Mouse (Mus musculus): ENCODE measurements around the gene Ezh1. TPM values are rescaled to one million over a fixed set of nuclear protein-coding genes. Genes with fewer than 3 reads are reported as not detected.

The Ezh1 gene
- total RNA-seq, 4 experiments from 2014 or later: 28.6 to 37.3 (median 31.7) TPM

DNA sequence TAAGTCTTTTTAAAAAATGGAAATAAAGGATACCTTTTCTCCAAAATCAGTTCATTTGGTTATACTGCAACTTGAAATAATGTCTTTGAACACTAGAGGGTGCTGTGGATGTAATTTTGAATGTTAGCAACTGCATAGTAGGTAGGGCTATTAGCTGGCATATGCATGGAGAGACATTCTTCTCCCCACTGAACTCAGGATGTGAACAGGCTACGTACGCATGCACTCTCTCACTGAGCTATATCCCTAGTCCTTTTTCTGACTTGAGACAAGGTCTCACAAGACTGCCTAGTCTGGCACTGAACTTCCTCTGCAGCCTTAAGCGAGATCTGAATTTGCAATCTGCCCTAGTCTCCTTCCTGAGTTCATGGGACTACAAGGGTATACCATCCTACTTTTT lies 14.3 kb downstream of the Ezh1 start:
- peak; percentile 88 for DNase-seq (ENCODE audit: low spot score)

DNA sequence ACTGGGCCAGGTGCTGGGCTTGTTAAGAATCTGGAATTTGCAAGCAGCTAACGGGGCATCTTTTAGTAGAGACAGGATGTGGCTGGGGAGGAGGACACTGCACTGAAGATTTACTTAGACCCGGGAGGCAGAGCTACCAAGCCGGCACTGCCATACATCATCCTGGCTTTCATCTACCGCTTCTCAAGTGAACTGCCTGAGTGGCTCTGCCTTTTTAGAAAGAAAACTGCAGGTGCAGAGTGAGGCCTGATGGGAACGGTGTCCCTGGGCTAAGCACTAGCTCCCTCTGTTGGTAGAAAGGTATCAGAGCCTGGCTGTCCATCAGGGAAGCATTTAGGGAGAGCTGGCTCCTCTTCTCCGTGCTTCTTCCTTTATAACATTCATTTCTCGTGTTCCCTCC lies 25.3 kb downstream of the Ezh1 start:
- DNase-seq (ENCODE audit: low spot score): no peak

DNA sequence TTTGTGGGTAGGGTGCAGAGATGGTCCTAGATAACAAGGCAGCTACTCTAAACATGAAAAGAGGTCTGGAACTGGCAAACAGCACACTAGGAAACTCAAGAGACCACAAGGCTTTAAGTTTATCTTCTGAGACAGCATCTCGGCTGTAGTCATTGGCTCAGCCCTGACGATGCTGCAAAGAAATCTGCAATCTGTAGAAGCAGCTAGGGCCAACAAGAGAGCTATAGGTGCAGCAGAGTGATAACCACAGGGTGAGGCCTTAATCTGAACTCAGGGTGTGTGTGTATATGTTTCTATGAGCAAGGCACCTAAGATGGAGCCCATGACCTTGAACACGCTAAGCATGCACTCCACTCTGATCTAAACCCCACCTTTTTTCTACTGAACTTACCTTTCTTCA lies 26.7 kb downstream of the Ezh1 start:
- no peak for DNase-seq (ENCODE audit: low spot score)

DNA sequence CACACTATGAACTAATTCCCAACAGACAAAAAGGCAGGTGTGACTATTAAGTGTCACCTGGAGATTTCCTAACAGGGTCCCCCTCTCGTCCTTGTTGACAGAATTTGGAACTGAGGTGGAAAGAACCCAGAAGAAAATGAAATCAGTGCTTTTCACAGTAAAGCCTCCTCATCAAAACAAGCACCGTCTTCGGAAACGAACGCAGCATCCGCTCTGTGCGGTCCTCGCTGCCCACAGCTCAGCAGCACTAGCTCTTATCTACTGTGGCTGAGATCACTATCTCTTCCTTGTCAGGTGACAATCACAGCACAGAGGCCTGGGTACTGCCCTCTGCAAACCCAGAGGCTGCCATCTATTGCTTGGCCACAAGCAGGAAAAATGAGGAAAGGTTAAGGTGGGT lies 30.1 kb downstream of the Ezh1 start:
- DNase-seq (ENCODE audit: low spot score): no peak

DNA sequence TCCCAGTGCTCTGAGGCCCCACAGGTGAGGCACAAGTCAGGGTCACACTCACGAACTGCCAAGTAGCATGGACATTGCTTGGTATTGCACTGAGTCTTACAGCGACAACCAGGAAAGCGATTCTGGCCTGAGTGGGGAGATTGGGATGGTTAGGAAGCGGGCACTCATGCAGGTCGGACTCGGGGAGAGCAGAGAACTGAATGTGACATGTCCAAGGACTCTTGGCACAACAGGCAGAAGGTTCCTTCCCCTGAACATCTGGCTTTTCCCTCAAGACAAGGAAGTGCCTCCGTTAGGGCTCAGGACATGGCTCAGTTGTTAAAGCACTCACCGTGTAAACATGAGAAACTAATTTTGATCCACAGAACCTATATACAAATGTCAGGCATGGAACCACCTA lies 30.7 kb downstream of the Ezh1 start:
- no peak for DNase-seq (ENCODE audit: low spot score)

DNA sequence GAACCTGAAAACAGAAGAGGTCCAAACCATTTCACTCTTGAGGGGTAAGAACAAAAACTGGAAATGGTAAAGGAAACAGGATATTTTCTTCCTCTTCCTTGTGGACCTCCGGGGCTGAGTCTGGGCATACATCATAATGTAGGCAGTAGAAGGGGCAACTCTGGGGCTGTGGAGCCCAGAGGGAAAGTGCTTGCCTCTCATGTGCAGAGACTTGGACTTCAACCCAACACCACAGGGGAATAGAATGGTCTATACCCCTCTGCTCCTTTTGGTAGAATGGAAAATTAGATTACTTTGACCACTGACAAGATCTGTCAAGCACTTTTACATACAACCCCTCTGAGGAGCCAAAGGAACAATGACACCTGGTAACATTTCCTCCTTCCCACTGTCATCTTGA lies 31.2 kb downstream of the Ezh1 start:
- DNase-seq (ENCODE audit: low spot score): no peak

DNA sequence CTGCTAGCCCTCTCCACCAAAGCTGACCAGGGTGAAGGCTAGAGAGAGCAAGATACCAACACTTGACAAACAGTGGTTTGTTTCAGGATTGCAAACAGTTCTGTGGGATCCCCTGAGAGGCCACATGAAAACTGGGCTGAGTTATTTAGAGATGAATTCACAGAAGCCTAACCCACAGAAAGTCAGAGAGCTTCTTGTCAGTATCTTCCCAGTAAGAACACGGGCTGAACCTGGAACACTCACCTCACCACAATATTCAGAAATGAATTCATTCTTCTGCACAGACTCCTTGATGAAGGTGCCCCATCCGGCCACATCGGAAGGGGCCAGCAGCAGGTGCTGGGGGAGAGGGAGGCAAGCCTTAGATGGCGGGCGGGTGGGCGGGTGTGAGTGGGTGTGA lies 31.6 kb downstream of the Ezh1 start:
- no peak for DNase-seq (ENCODE audit: low spot score)

DNA sequence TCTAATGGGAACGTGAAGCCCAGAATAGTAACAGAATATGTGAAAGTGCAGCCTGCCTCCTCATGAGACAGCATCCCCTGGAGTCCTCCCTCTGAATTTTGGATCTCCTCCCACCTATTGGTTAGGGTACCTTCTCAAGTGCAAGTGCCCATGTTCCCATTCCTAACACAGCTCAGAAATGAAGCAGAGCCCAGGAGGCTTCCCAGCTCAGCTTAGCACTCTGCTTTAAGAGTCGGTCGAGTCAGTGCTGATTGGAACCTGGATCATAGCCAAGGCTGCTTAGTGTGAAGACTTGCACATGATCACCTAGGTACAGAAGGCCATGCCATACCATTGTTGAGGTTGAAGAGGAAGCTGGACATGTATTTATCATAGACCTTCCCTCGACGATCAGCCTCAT lies 32.1 kb downstream of the Ezh1 start:
- no peak for DNase-seq (ENCODE audit: low spot score)

DNA sequence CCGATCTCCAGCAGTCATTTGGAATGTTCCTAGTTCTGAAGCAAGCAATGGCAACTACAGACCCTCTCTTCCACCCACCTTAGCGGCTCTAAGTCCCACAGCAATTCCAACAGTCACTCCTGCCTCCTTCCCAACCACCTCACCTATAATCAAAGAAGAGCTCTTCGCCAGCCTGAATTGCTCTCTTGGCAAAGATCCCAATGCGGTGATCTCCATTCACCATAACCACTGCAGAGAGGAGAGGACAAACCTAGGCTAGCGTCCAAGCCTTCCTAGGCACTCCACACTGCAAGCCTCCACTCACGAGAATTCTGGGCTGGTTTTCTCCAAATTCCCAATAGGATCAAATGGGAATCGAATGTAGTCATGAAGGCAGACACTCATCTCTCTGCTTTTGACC lies 33.2 kb downstream of the Ezh1 start:
- DNase-seq (ENCODE audit: low spot score): no peak

DNA sequence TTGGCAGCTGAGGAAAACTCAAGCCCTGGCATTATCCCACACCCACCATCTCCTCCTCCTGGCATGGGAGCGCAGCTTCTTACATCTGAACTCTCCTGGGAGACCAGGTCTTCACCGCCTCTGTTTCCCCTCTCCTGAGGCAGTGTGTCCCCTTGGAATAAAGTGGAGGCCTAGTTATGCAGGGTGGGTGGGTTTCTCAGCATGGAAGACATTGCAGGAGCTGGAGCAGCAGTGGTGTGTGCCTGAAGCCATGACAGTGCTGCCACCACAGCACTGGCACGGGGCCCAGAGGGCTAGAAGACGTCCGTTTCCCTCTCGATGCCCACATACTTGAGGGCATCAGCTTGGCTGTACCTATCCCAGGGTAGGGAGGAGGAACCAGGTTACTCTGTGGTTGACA lies 33.6 kb downstream of the Ezh1 start:
- DNase-seq (ENCODE audit: low spot score): no peak

DNA sequence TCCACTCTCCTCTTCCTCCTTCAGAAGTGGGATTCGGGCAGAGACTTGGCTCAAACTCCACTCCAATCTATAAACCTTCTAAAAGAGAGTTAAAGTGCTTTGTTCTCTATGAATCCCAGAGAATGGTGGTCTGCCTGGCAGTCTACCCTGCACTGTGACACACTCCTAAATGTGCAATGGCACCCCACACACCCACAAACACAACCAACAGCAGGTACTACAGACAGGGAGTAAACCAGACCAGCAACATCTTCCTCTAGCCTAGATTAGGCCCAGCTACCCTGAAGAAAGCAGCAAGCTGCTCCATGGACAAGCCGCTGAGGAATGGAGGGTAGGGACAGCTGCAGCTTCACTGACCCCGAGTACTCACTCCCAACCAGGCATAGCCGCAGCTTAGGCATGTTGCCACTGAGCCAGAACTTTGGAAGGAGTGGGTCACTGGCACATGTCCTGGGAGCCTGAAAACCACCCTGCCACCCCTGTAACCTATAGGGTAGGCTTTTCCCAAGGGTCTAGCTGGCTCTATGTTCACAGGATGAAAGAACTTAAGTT lies 34.3 kb downstream of the Ezh1 start:
- no peak for DNase-seq (ENCODE audit: low spot score)

DNA sequence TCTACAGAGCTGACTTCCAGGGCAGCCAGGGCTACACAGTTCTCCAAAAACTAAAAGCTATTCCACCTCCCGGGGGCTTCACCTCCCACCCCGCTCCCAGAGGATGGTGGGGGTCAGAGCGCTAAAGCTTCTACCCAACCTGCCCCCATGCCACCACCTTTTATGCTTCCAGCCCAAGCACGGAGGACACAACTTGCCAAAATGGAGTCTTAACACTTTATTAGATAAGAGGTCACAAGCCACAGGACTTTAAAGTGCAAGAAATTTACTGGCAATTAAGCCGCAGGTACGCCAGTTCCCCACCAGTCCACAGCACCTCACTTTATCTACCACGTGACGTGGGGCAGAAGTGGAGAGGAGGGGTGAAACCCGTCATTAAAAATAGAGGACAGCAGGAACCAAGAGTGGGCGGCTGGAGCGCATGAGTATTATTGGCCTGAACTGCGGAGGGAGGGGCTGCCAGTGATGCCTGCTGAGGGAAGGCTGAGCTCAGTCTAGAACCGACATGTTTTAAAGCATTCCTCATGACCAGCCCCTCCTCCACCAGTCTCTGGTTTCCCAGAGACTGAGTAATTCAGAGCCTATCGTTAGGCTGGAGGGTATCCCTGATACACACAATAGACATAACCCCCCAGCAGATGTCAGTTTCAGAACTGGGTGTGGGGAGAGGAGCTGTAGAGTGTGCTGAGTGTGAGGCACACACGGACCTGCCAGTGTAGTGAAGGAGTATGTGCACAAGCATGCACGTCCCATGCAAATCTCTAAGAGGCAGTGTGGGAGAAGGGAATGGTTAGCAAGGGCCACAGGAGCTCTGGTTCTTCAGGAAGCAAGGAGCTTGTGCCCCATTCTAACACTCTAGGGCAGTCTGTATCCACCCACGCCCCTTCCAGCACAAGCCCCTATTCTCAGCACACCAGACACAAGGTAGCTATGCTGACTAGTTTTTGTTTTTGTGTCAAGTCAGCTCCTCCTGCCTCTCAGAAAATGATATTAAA lies 35.1 kb downstream of the Ezh1 start:
- DNase-seq (ENCODE audit: low spot score): no peak

DNA sequence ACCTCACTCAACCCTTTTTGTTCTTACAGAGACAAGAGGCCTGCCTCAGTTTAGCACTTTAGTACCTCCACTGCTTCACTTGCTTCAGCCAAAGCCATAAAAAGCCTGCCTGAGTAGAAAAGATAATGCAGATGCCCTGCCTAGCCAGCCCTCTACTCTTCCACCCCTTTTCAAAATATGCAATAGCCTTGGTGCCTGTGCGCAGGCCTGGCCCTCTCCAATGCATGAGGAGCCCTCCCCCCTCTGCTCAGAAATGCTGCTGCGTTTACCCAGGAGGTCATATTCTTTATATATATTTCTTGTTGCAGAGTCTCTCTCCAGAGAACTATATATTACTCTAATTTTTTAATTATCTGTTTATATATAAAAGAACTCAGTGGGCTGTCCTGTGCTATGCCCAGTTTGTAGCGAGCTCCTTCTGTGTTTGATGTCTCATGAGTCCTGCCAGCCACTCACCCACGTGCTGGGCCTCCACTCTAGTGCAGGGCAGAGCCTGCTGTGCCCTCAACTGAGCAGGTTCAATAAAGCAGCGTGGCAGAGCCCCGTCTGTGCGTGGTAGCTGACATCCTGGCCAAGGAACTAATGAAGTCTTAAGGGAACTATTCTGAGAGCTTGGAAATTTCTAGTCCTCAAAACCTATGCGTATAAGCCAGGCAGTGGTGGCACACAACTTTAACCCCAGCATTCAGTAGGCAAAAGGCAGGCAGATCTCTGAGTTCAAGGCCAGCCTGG lies 35.9 kb downstream of the Ezh1 start:
- no peak for DNase-seq (ENCODE audit: low spot score)

DNA sequence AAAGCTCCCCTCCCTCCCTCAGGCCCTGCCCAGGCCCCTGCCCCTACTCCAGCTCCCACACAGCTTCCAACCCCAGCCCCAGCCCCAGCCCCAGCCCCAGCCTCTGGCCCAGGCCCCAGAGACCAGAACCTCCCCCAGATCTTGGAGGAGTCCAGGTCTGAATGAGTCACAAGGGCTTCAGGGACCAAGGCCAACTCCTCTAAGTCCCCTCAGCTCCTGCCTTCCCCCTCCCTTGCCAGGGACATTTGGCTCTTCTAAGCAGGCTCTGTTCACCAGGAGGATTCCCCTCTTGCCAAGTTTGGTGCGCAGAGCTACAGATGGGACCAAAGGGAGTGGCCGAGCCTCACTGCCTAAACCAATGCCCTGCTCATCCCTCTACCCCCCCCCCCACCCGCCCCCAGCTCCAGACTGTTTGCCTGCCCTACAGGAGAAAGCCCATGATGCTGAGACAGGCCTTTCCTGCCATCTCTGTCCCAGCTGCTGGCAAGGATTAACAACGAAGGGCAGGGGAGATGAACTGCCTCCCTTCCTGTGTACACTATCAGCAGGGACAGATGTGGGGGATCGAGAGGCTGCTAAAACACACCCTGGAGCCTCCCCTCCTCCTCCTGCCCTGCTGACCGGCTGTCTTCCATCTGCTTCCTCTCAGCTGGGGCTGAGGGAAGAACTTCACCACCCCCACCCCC lies 36.6 kb downstream of the Ezh1 start:
- DNase-seq (ENCODE audit: low spot score): peak; percentile 75

DNA sequence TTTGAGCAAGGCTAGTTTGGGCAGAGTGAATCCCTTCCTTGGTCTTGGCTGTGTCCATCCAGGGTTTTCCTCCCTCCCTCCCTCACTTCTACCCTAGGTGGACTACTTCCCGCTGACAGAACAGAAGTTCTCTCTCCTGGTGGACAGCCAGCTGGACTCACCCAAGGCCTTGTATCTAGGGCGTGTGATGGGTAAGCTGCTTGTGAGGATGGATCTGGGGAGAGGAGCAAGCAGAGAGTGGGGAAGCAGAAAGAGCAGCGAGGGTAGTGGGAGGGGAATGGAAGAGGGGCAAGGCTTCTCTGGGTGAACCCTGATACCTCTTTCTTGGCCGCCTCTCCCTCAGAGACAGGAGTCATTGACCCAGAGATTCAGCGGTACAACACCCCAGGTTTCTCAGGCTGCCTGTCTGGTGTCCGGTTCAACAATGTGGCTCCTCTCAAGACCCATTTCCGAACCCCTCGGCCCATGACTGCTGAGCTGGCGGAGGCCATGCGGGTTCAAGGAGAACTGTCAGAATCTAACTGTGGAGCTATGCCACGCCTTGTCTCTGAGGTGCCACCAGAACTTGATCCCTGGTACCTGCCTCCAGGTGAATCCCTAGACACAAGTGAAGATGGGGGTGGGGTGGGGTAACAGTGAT lies 38.0 kb downstream of the Ezh1 start:
- no peak for DNase-seq (ENCODE audit: low spot score)

DNA sequence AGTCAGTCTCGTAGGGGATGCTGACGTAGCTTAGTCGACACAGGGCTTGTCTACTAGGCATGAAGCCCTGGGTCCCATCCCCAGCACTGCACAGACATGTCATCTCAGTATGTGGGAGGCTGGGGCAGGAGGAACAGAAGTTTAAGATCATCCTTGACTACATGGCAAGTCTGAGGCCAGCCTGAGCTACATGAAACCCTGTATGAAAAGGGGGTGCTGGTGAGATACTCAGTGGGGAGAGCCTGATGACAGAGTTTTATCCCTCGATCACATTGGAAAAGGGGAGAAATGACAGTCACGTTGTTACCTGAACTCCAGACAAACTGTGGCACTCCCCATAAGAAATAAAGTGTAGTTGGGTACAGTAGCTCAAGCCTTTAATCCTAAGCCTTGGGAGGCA lies 38.7 kb downstream of the Ezh1 start:
- no peak for DNase-seq (ENCODE audit: low spot score)

DNA sequence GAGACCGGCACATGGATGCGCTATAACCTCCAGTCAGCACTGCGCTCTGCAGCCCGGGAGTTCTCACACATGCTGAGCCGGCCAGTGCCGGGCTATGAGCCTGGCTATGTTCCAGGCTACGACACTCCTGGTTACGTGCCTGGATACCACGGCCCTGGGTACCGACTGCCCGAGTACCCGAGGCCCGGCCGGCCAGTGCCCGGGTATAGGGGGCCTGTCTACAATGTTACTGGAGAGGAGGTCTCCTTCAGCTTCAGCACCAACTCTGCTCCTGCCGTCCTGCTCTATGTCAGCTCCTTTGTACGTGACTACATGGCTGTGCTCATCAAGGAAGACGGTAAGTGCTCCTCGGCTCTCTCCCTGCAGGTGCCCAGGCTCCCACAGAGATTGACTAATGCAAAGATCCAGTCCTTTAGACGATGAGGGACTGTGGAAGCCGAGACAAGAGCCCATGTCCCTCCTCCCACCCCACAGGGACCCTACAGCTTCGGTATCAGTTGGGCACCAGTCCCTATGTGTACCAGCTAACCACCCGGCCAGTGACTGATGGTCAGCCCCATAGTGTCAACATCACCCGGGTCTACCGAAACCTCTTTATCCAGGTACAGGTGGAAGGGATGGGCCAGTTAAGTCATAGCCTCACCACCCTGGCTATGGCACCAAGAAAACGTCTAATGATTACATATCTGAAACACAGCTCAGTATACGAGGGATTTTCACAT lies 39.6 kb downstream of the Ezh1 start:
- no peak for DNase-seq (ENCODE audit: low spot score)

DNA sequence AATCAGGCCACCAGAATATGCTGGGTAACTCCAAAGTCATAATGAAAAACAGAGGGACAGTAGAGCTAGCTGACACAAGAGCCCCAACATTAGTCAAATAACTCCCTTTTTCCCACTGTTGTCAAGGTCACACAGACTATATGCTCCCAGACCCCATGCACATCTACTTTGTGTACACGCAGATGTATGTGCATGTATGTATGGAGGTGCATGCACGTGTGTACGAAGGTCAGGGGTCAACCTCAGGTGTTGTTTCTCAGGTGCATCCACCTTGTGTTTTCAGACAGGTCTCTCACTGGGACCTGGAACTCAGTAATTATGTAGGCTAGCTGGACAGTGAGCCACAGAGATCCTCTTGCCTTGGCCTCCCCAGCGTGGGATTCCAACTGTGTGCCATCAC lies 40.8 kb downstream of the Ezh1 start:
- no peak for DNase-seq (ENCODE audit: low spot score)

DNA sequence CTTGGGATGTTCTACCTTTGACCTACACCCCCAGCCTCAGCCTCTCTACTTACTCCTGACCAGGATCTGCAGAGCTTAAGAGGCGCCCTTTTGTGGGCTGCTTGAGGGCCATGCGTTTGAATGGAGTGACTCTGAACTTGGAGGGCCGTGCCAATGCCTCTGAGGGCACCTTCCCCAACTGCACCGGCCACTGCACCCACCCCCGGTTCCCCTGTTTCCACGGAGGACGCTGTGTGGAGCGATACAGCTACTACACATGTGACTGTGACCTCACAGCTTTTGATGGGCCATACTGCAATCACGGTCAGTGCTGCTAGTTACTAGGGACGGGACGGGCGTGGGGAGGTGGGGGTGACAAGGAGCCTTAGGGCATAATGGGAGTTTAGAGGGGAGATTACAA lies 41.3 kb downstream of the Ezh1 start:
- no peak for DNase-seq (ENCODE audit: low spot score)

DNA sequence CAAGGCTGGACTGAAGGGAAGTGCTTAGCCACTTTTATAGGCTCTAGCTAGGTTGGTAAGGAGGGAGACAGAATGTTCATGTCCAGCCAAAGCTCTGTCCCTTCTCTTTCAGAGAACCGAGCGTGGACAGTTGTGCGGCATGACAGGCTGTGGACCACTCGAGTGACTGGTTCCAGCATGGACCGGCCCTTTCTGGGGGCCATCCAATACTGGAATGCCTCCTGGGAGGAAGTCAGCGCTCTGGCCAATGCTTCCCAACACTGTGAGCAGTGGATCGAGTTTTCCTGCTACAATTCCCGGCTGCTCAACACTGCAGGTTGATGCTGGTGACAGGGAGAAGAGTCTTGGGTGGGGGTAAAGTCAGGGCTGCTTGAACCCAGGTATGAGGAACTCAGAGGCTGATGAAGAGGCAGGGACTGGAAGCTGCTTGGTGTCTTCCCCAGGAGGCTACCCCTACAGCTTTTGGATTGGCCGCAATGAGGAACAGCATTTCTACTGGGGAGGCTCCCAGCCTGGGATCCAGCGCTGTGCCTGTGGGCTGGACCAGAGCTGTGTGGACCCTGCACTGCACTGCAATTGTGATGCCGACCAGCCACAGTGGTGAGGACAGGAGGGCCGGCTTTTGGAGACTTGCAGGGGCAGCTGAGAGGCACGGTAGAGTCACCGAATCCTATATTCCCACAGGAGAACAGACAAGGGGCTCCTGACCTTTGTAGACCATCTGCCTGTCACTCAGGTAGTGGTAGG lies 43.3 kb downstream of the Ezh1 start:
- DNase-seq (ENCODE audit: low spot score): no peak

Measured in heart, adult 8-10 months (tissue).